Mouse (Mus musculus) left cerebral cortex, postnatal 14 days (tissue): ENCODE measurements at regions not wholly inside any gene's neighbourhood (a gene's known extent, or its start where the extent isn't known, plus 50 kb on each side); places are given as distances from the start of the nearest gene placed in this dataset.

ENCODE experiments used
- DNase-seq, 2 experiments: peaks; one replicate each; pipeline ENCODE4 v3.0.0; 2021 to 2022; ENCODE audit warnings: low spot score in 2 of 2, mixed read lengths in 1 of 2
- intact Hi-C: fragments of 180-260 bp; cut with DNase I; formaldehyde crosslinking; loops from one replicate; pipeline ENCODE4 v1.15.1; 2025

DNA sequence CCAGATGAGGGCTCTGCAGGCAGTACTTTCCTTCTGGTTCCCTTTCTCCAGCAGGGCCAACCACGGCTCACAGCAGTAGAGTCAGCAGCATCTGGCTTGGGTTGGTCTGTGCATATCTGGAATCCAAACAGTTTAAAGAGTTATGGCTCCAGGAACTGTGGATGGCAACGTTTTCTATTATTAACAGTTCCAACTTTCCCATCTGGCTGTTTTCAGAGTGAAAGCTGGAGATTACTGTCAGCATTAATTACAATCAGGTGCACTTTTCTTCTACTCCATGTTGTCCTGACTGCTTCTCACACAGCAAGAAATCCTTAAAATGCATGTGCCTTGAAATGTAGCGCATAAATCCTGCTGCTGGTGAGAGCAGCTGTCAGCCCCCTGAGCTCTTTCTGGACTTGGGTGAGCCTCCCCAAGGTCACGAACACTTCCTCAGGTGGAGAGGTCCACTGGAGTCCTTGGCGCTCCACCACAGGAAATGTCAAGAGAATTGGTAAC is 250.6 kb upstream of the Gli3 start:
- intact Hi-C loops: no loop called here
- no peak for DNase-seq

GRCm38 (mm10) chr13:15221322-15221721 is 241.7 kb upstream of the Gli3 start:
- no peak for DNase-seq
- intact Hi-C loops: no loop called here

GRCm38 (mm10) chr13:15227641-15228040 is 235.4 kb upstream of the Gli3 start:
- intact Hi-C loops: no loop called here

More at GRCm38 (mm10) chr13:15227641-15228040, 235.4 kb upstream of the Gli3 start:
- DNase-seq: no peak
